Mouse (Mus musculus) brain, embryonic 14.5 days (tissue): ENCODE measurements at regions not wholly inside any gene's neighbourhood (a gene's known extent, or its start where the extent isn't known, plus 50 kb on each side); places are given as distances from the start of the nearest gene placed in this dataset.

Experiments used
- DNase-seq: peaks from one replicate; pipeline ENCODE4 v3.0.0-alpha.2; 2011; ENCODE audit warnings: low read depth
- CTCF ChIP-seq: fragments of 200-500 bp; IDR thresholded peaks from 2 replicates; pipeline ENCODE4 v1.5.1; 2012; ENCODE audit warnings: inconsistent platforms, mild to moderate bottlenecking, moderate library complexity, borderline replicate concordance; ENCODE audit not compliant: insufficient read depth, insufficient read length; ENCODE audit errors: extremely low read depth
- POLR2A ChIP-seq: fragments of 200-500 bp; IDR thresholded peaks from 2 replicates; pipeline ENCODE4 v1.6.1; 2012; ENCODE audit warnings: mild to moderate bottlenecking, inconsistent platforms, borderline replicate concordance; ENCODE audit not compliant: poor library complexity, insufficient read depth, insufficient read length, severe bottlenecking; ENCODE audit errors: extremely low read depth

DNA sequence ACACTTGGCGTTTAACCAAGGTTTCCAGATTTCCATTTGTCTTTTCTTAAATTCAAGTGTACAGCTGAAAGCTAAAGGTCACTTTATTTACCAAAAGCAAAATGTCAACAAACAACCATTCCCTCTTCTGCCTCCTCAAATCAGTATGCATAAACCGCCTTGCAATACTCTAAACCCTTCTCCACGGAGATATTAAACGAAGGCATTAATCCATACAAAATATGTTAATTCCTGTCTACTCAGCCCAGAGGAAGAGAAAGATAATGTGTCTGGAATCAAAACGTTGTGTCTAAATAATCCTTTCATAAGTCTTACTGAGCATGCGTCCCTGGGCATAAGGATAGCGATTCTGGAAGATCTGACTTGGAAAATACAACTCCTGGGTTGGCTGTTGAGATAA is 1506.5 kb downstream of the Stim2 start:
- DNase-seq: peak; percentile 54
- TF ChIP-seq POLR2A: no peak
- TF ChIP-seq CTCF: no peak

DNA sequence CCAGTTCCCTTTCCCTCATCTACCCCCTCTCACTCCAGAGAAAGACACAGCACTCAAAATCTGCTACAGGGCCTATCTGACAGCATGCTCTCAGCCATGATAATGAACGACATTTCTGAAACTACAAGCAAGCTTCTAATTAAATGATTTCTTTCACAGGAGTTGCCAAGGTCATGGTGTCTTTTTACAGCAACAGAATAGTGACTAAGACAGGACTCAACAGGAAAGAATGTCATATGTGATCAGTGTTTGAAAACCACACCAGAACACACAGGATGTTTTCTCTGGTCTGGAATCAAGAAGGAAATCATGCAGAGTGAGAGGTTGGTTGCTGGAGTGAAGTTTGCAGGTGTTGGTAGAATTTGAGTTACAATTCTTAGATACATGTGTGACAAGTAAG is 1507.6 kb downstream of the Stim2 start:
- TF ChIP-seq CTCF: no peak
- TF ChIP-seq POLR2A: no peak
- DNase-seq: peak; percentile 28

DNA sequence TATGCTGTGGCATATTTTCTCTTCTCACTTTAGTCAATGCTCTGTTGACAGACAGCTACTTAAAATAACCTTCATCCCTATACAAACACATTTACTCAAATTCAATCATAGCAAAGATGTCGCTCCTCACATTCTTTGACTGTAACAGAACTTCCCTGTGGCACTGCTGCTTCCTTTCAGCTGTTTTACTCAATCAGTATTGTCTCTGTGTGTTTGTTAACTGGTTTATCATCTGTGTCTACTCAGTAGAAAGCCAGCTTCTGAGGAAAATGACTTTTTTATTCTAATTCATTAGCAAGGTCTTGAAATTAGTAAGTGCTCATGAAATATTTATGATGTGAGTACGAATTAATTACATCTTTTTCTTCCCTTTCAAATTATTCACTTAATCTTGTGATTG is 1516.0 kb downstream of the Stim2 start:
- peak; percentile 32 for DNase-seq
- TF ChIP-seq CTCF: no peak
- no peak for TF ChIP-seq POLR2A

DNA sequence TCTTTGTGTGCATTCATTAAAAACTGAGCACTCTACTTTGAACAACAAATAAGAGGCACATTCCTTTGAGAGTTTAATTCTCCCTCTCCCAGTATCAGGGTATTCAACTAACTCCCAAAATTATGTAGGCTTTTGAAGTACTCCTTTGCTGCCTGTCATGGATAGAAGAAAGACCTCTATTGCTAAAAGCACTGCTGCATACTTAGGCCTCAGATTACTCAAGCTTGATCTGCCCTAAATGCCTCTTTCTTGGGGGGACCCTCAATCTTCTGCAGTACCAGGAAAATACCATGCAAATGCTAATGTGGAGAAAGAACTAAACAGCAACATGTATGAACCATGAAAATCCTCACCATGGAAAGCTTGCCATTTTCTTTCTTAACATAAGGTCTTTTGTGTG is 1552.9 kb downstream of the Stim2 start:
- no peak for TF ChIP-seq CTCF
- TF ChIP-seq POLR2A: no peak
- DNase-seq: peak; percentile 72
